Mouse (Mus musculus) embryonic facial prominence, embryonic 14.5 days (tissue): ENCODE measurements around the gene Chpt1. TPM values are rescaled to one million over a fixed set of nuclear protein-coding genes. Genes with fewer than 3 reads are reported as not detected.
A peak's percentile ranks its signal among the peaks of the same experiment; 100 is the strongest.
"Not testable (repeated sequence)": the region's sequence is repeated elsewhere in the genome, so short reads cannot be mapped to it uniquely, and the experiment has no call there.

Experiments used
- ATAC-seq: fragments of 200-750 bp; cut with Nextera tagmentation; 2 replicates; pipeline ENCODE4 v1.8.0; 2017; ENCODE audit warnings: low read depth, moderate number of reproducible peaks, moderate TSS enrichment
- DNase-seq: peaks from one replicate; pipeline ENCODE4 v3.0.0-alpha.2; 2015; ENCODE audit warnings: low spot score
- H3K27ac ChIP-seq: fragments of 300-500 bp; sonication (generic); replicated peaks from 2 replicates; pipeline ENCODE4 v1.5.1; 2014; ENCODE audit warnings: low read depth, mild to moderate bottlenecking, low read length, moderate library complexity
- H3K27me3 ChIP-seq: fragments of 300-500 bp; sonication (generic); replicated peaks from 2 replicates; pipeline ENCODE4 v1.6.1; 2014; ENCODE audit warnings: low read length; ENCODE audit not compliant: control insufficient read depth, insufficient read depth
- H3K36me3 ChIP-seq: fragments of 300-500 bp; sonication (generic); 2 replicates; pipeline ENCODE4 v1.6.1; 2014; ENCODE audit warnings: low read length, mixed read lengths; ENCODE audit not compliant: control insufficient read depth, insufficient read depth
- H3K4me1 ChIP-seq: fragments of 300-500 bp; sonication (generic); 2 replicates; pipeline ENCODE4 v1.6.1; 2014; ENCODE audit warnings: antibody characterized with exemption, low read length; ENCODE audit not compliant: control insufficient read depth, insufficient read depth
- H3K4me2 ChIP-seq: fragments of 300-500 bp; sonication (generic); 2 replicates; pipeline ENCODE4 v1.6.1; 2014; ENCODE audit warnings: low read depth, mild to moderate bottlenecking, low read length, moderate library complexity, mixed read lengths
- H3K4me3 ChIP-seq: fragments of 300-500 bp; sonication (generic); 2 replicates; pipeline ENCODE4 v1.5.1; 2014; ENCODE audit warnings: low read depth, mild to moderate bottlenecking, low read length
- H3K9ac ChIP-seq: fragments of 300-500 bp; sonication (generic); 2 replicates; pipeline ENCODE4 v1.6.1; 2014; ENCODE audit warnings: low read depth, mild to moderate bottlenecking, low read length, moderate library complexity, mixed read lengths
- H3K9me3 ChIP-seq: fragments of 300-500 bp; sonication (generic); 2 replicates; pipeline ENCODE4 v1.6.1; 2016; ENCODE audit warnings: low read length; ENCODE audit not compliant: control insufficient read depth
- WGBS: fragments of 180-500 bp; shearing (Covaris S2); extraction: QIAGEN DNeasy Blood & Tissue Kit; methylation state at CpG from one replicate; pipeline ENCODE4 v1.1.7; 2014; 5-methylcytosine and 5-hydroxymethylcytosine counted together
- polyA plus RNA-seq: library from polyadenylated mRNA; unstranded; fragments of >200 nt; fragmentation: Nextera tagmentation; extraction: Ambion mirVana; gene quantifications from 2 replicates; pipeline ENCODE4 v1.2.1, GENCODE M21; 2014

Chpt1 gene
- polyA plus RNA-seq, 1 experiment from 2014 or later = 35.2 TPM

DNA sequence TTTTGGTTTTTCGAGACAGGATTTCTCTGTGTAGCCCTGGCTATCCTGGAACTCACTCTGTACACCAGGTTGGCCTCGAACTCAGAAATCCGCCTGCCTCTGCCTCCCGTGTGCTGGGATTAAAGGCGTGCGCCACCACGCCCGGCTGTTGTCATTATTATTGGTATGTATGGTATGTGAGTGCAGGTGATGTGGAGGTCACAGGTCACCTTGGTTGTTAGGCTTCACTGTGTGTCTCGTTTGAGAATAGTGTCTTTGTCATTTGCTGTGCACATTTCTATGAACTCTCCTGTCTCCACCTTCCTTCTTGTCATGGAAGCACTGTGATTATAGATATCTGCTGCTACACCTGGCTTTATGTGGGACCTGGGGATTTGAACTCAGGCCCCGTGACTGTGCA, 21.0 kb downstream of the Chpt1 start:
- not testable (repeated sequence) for H3K27ac ChIP-seq, H3K9ac ChIP-seq, H3K9me3 ChIP-seq, H3K27me3 ChIP-seq, H3K4me2 ChIP-seq, ATAC-seq, DNase-seq, H3K36me3 ChIP-seq, H3K4me1 ChIP-seq, H3K4me3 ChIP-seq
- WGBS = 86% methylated on average over 10 of the region's 10 CpGs

GRCm38 (mm10) chr10:88460122-88460820, 43.6 kb downstream of the Chpt1 start:
- Histone ChIP-seq H3K4me1 (no peaks in the 10 kb centered on the region), H3K27ac (no peak overlapping the region), H3K4me2 (no peak overlapping the region), H3K4me3 (no peak overlapping the region), H3K9ac (no peak overlapping the region), H3K36me3 (no peaks in the 10 kb centered on the region), H3K27me3 (no peaks in the 10 kb centered on the region), H3K9me3 (no peaks in the 10 kb centered on the region)
- DNase-seq (no peak), ATAC-seq (no peak)
- 68% methylated on average over 18 of the region's 18 CpGs for WGBS

DNA sequence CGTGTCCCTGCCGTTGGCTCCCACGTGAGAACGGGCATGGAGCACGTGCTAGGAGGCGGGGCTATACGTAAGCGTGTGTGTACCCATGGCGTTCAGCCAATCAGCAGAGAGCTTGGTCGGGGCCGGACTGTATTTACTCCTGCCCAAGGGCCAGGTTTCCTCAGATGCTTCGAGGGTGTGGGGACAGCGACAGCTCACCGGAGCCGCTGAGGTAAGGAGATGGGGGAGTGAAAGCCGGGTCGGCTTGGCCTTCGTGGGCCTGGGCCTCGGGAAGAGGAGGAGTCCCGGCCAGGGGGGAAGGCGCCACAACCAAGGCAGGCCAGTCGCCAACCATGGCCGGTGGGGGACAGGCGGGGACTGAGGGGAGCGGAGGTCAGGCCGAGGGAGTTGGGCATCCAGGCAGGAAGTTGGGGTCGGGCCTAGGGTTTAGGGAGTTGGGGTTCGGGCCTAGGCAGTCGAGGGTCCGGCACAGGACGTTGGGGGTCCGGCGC, 44.3 kb downstream of the Chpt1 start, which contains the start of gene Sycp3:
Gene Sycp3 (plus strand): TSS at position 68 of the 491 bp plus-strand sequence.
- Histone ChIP-seq H3K36me3 (no peaks in the 10 kb centered on the region), H3K27me3 (no peaks in the 10 kb centered on the region), H3K4me1 (no peaks in the 10 kb centered on the region), H3K4me2 (no peak within 1 kb of the TSS), H3K4me3 (no peak within 1 kb of the TSS), H3K27ac (no peak within 1 kb of the TSS), H3K9me3 (no peaks in the 10 kb centered on the region), H3K9ac (no peak within 1 kb of the TSS)
- ATAC-seq (no peak), DNase-seq (no peak)
- WGBS = 81% methylated on average over 33 of the region's 33 CpGs

DNA sequence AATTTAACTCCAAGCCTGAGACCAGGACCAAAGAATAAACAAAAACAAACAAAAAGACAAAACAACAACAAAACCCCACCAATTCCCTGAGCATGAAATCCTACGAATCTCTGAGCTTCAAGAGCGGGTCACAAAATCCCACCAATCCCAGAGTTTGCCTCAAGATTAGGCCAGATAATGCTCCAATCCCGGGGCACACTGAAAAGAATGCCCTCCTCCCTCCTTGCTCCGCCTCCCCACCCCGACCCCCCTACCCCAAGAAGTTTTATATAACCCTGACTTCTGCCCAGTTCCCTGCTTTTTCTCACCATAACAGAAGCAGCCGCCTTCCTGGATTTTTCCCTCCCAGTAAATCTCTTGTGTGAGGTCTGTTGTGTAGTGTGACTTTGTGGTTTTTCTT, 46.1 kb downstream of the Chpt1 start:
- no peaks in the 10 kb centered on the region for H3K9me3 ChIP-seq
- H3K27ac ChIP-seq = no peak overlapping the region; the same call in 1 of the 2 replicates
- H3K4me1 ChIP-seq = no peaks in the 10 kb centered on the region
- H3K4me2 ChIP-seq = no peak overlapping the region
- 44% methylated on average over 6 of the region's 6 CpGs for WGBS
- DNase-seq = no peak
- no peak overlapping the region for H3K4me3 ChIP-seq
- no peak for ATAC-seq
- no peaks in the 10 kb centered on the region for H3K27me3 ChIP-seq
- H3K9ac ChIP-seq = no peak overlapping the region
- H3K36me3 ChIP-seq = no peaks in the 10 kb centered on the region

DNA sequence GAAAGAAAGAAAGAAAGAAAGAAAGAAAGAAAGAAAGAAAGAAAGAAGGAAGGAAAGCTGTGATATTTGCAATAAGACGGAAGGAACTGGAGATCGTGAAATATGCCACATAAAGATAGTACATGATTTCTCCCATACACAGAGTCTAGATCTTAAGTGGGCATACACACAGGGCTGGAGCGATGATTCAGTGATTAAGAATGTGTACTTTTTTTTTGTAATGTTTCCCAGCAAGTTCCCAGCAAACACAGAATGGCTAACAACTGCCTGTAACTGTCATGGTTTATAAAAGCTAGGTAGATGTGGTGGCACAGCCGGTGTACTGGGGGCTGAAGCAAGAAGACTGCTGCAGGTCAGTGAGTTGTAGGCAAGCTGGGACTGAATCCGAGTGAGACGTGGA, 51.9 kb downstream of the Chpt1 start:
- Histone ChIP-seq H3K9me3 (no peaks in the 10 kb centered on the region), H3K9ac (no peak overlapping the region), H3K4me2 (no peak overlapping the region), H3K4me3 (no peak overlapping the region), H3K27me3 (no peaks in the 10 kb centered on the region), H3K27ac (no peak overlapping the region), H3K4me1 (no peaks in the 10 kb centered on the region), H3K36me3 (no peaks in the 10 kb centered on the region)
- no peak for ATAC-seq
- DNase-seq = no peak
- 81% methylated on average over 6 of the region's 6 CpGs for WGBS

- Histone ChIP-seq H3K27me3 (no peaks in the 10 kb centered on the region), H3K4me3 (no peak overlapping the region), H3K36me3 (no peaks in the 10 kb centered on the region), H3K27ac (no peak overlapping the region), H3K4me1 (no peaks in the 10 kb centered on the region), H3K4me2 (no peak overlapping the region), H3K9me3 (no peaks in the 10 kb centered on the region), H3K9ac (no peak overlapping the region)
- 79% methylated on average over 2 of the region's 2 CpGs for WGBS
- ATAC-seq = no peak
- DNase-seq = peak; percentile 79
Measured at GRCm38 (mm10) chr10:88451221-88451620, 52.7 kb downstream of the Chpt1 start.

DNA sequence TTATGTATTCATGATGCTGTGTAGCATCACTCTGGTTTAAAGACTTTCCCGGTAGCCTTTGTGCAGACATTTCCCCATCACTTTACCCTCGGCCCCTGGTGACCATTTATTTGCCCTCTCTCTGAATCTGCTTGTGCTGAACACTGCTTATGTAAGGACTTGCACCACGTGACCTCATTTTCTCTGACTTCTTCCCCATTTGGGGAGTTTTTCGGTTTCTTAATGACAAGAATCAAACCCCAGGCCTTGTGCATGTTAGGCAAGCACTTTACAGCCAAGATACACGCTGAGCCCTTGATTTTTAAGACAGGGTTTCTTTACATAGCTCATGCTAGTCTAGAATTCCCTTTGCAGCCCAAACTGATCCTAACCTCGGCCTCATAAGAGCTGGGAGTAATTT, 62.6 kb downstream of the Chpt1 start:
- H3K9me3 ChIP-seq = peaks cover 4% of the 10 kb centered on the region; the same call in 1 of the 2 replicates
- no peaks in the 10 kb centered on the region for H3K4me1 ChIP-seq
- H3K27ac ChIP-seq = no peak overlapping the region
- 84% methylated on average over 6 of the region's 6 CpGs for WGBS
- ATAC-seq = no peak
- no peak overlapping the region for H3K4me3 ChIP-seq
- no peak for DNase-seq
- H3K36me3 ChIP-seq = peaks cover 50% of the 10 kb centered on the region
- H3K4me2 ChIP-seq = no peak overlapping the region
- H3K9ac ChIP-seq = no peak overlapping the region
- H3K27me3 ChIP-seq = no peaks in the 10 kb centered on the region

DNA sequence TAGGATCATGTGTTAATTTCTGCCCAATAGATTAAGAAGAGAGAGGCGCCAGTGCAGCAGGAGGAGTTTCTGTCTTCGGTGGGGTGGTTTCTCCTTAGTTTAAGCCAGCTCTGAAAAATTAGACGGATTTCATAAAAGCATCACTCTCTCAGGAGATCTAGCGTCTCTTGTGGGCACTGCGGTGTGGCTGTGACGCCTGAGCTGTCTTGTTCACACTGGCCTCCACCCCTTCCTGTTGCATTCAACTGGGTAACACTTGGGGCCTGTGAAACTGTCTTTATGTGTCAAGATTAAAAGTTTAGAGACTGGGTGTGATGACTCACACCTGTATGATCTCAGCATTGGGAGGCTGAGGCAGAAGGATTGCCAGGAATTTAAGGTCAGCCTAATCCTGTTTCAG, 75.9 kb downstream of the Chpt1 start:
- H3K4me3 ChIP-seq = no peak overlapping the region

GRCm38 (mm10) chr10:88426896-88427295, 77.0 kb downstream of the Chpt1 start:
- WGBS = 56% methylated on average over 5 of the region's 5 CpGs

More for the DNA sequence above, 75.9 kb downstream of the Chpt1 start:
- Histone ChIP-seq H3K27ac (no peak overlapping the region), H3K4me2 (no peak overlapping the region), H3K9me3 (no peaks in the 10 kb centered on the region), H3K9ac (no peak overlapping the region), H3K4me1 (no peaks in the 10 kb centered on the region), H3K27me3 (no peaks in the 10 kb centered on the region), H3K36me3 (peaks cover 49% of the 10 kb centered on the region)
- ATAC-seq (no peak), DNase-seq (no peak)
- 89% methylated on average over 6 of the region's 6 CpGs for WGBS

More at GRCm38 (mm10) chr10:88426896-88427295, 77.0 kb downstream of the Chpt1 start:
- DNase-seq (no peak), ATAC-seq (0 out of 2 replicates have a peak, but pooled peaks have one; percentile 26)
- Histone ChIP-seq H3K4me1 (no peaks in the 10 kb centered on the region), H3K9ac (no peak overlapping the region), H3K4me2 (no peak overlapping the region), H3K27me3 (no peaks in the 10 kb centered on the region), H3K27ac (no peak overlapping the region), H3K36me3 (peaks cover 53% of the 10 kb centered on the region), H3K9me3 (no peaks in the 10 kb centered on the region), H3K4me3 (no peak overlapping the region)
